Mouse (Mus musculus): ENCODE data around the gene Msi2.
A peak's percentile ranks its signal among the peaks of the same experiment; 100 is the strongest.

The Msi2 gene

DNA sequence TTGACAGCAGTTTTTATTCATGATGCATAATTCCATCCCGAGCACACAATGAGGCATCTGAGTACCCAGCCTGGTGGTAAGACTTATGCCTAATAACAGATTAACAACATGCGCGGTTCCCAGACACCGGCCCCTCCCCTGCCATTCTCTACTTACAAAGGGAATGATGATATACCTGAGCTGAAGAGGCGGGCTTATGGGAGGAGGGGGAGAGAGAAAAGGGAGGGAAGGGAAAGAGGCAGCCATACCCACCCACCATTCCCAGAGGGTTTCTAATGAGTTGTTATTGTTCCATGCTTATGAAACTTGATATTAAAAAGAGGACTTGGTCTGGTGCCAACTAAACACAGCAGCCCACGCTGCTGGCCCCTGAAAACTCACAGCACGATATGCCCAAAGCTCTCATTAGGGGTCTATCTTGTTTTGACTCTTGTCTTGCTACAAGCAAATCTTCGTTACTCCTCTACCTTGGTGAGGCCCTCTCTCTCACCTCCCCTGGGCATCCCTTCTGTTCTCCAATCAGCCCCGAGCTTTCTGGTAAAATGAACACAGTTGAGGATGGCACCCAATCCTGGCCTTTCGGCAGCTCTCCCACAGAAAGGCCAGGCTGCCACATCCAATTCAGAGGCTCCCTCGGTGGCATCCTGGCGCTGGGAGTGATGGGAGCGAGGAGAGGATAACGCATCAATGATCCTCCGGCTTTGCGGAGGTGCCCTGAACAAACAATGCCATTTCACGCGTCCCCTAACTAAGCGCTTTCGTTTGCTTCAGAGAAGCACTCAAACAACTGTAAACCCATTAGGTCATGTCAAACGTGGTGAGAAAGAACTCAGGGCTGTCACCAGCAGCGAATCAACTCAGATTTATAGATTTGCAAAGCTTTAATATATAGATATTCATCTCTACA lies 286.7 kb downstream of the Msi2 start:
- DNase-seq, result no peak

DNA sequence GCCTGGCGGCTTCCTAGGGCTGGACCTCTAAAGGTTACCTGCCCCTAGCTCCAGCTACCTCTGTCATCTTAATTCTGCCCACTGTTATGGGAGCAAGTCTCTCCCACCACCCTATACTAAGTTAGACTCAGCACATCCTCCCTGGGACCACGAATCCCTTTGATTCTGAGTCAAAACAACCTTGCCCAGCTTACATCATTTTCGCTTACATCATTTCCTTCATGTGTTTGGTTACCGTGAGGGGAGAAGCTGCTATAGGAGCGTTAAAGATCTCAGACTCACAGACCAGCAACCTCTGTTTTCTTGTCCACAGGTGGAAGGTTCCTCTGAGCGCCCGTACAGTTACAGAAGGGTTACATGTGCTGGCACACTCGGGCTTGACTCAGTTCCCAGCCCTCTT lies 288.0 kb downstream of the Msi2 start:
- no peak for DNase-seq

DNA sequence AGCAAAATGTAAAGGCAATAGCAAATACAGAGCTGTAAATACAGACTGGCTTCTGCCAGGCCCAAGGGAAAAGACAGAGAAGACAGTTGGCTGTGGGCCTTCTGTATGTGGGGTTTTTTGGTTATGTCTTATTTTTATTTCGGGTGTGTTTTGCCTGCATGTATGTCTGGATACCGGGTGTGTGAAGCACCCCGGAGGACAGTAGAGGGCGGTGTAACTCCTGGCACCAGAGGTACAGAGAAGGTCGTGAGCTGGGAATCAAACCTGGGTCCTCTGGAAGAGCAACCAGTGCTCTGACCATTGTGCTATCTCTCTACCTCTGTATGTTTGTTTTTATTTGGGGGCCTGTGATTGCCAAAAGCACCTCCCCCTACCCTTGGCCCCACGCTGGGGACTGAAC lies 288.6 kb downstream of the Msi2 start:
- DNase-seq, result no peak

DNA sequence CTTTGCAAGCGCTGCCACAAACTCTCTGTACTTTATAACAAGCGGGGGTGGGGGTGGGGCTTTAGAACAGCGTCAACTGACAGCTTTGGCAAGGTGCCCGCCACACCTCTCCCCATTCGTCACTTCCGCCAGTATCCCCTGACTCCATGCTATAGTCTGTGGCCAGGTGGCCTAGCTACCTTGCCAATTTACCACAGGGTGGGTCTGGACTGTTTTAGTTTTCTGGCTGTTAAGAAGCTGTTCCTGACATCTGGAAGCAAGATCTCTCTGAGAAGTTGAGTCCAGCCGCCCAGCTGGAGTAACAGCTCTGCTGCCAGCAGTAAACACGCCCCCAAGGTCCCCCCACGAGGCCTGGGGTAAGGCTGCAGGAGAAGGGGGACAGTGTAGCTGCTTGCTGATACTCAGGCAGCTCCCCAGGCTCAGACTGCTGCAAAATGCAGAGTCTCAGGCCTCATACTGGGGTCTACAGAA lies 292.6 kb downstream of the Msi2 start:
- no peak for DNase-seq

DNA sequence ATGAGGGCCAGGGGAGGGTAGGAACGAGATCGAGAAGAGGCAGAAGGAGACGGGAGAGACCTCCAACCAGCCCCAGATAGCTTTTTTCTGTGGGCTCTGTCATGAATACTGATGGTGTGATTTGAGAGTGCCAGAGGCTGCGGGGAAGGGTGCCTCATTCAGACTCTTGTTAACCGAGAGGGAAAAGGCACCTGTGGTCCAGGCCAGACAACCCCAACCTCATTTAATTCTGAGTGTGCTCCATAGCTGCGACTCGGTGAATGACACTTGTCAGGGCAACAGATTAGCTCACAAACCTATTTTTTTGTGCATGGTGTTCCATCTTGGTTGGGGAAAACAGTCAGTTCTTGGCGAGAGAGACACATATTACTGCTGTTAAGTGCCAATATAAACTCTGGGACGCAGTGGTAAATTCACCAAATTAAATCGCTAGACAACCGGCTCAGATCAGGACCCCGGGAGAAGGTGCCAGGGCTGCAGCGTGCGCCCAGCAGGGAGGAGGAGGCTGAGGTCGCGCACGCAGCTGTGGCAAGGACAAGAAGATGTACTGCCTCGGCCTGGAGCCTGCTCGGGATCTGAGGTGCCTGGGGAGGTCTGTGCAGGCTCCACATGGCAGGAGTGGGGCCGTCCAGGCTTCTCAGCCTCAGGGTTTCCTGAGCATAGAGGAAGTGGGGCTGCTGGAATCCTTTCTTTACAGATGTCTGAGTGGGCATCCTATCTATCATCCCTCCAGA lies 294.1 kb downstream of the Msi2 start:
- no peak for DNase-seq

DNA sequence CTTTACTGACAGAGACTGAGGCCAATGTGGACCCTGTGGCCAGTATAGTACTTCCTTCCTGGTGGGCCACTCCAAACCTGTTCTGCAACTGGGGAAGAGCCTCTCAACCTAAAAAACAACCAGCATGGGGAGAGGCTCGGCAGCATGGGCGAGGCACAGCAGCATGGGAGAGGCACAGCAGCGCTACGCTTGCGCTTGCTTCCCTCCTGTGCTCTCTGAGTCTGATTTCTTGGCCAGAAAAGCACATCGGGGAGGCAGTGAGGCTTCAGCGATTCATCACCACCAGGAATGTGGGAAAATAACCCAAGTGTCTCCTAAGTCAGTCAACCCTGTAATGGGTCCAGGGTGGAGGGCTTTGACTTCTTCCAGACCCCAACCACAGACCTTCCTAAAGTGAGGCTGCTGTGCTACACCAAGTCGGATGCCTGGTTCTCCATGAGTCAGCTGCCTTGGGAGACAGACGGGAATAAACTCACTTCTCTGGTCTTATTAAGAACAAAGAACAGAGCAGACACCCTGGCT lies 297.2 kb downstream of the Msi2 start:
- no peak for DNase-seq

DNA sequence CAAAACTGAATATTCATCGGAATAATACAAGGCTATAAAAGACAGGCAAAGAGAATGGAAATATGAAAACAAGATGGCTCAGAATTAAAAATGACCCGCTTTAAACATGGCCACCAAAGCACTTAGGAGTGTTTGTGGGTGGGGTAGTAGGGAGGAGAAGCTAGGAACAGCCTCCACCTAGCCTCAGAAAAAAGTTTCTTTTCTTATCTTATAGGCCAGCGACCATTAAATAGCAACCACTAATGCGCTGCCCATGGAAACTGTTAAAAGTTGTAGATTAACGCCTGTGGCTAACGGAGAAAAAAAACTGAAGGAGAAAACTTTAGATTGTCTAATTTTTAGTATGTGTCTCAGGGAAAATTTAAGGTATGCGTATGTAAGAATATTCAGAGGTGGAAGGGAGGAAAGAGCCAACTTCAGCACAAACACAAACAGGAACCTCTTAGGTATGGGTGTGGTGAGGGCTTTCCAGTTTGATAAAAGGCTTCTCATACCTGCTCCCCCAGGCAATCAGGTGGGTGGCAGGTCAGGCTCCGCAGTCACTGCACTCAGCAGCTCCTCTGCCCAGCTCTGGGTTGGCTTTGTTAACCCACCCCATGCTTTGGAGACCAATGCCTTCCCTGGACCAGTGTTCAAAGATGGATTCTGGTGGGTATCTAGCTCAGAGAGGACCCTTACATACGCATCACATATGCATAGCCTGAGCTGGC lies 298.5 kb downstream of the Msi2 start:
- no peak for DNase-seq

DNA sequence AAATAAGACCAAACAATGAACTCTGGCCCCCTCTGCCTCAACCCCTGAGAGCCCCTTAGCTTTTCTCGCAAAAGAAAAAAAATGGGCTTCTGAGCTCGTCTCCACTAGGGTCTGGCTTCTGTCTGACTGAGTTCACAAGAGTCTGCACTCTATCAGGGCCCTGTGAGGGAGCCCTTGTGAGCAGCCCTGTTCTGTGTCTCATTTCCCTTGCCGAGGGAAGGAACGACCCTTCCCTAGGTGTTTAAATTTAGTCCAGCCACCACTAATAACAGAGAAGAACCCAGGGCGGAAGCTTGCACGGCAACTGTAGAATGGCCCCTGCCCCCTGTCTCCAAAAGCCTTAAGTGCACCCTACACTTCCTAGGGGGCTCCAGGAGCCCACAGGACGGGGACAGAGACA lies 299.2 kb downstream of the Msi2 start:
- DNase-seq, result no peak

DNA sequence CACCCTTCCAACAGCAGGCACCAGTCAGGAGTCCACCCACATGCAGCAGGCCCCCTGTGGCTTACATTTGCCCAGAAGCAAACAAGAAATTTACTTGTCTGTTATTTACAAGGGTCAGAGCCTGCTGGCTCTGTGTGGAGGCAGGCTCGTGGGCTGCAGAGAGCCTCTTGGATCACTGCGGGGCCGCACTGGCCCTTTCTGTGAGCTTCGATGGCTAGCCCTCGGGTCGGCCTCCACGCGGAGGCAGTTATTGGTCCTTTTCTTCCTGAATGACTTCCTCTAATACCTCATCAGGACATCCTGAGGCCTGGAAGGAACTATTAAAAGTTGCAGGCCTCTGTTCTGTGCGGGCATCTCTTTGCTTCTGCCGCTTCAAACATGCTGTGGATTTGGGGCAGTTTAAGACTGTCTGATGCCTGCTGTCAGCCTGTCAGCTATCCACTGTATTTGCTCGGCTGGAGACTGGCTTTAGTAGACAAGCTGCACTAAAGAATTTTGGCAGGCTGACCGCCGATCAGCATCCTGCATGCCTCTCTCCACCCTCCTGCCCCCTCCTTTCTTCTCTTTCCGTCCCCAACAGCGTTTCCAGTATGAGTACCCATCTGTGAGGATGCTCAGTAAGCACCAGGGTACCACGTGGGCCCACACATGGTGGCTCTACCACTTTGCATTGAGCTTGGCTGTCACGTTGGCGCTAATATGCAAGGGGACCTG lies 304.0 kb downstream of the Msi2 start:
- DNase-seq, result peak; percentile 48 to 54

DNA sequence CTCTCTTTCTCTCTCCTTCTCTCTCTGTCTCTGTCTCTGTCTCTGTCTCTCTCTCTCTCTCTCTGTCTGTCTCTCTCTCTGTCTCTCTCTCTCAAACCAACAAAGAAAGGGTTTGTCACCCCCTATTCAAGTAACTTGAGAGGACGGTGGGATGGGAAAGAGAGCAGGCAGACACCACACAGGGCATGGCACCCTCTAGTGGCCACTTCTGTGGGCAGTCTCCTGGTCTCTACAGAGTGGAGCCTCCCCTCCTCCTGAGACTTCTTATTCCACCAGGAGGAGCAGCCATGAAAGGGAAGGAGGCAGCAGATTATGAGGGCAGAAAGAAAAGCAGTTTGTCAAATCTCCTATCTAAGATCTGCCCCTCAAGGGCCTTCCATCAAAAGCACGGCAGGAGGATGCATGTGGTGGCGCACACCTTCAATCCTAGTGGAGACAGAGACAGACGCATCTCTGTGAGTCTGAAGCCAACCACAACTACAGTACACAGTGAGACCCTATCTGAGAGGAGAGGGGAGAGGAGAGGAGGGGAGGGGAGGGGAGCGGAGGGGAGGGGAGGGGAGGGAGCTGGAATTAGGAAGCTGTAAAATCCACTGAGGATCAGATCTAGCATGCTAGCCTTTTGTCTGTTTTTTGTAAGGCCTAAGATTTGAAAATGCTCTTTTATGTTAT lies 305.8 kb downstream of the Msi2 start:
- peak; percentile 71 for DNase-seq

DNA sequence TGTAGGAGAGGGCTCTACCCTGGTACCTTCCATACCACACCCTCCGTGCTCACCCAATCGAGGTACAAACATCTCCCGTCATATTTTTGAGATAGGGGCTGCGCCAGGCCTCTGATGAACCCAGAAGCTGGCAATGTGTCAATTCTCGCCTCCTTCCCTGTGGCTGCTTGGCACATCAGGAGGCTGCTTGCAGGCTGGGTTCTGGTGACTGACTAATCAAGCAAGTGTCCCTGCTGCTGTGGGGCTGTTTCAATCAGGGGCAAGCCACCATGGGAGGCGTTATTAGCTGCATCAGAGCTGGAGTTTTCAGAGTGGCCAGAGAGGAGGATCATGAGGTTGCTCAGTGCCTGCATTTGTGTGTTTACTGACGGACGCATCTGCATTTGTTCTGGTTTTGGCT lies 310.0 kb downstream of the Msi2 start:
- DNase-seq, result no peak

DNA sequence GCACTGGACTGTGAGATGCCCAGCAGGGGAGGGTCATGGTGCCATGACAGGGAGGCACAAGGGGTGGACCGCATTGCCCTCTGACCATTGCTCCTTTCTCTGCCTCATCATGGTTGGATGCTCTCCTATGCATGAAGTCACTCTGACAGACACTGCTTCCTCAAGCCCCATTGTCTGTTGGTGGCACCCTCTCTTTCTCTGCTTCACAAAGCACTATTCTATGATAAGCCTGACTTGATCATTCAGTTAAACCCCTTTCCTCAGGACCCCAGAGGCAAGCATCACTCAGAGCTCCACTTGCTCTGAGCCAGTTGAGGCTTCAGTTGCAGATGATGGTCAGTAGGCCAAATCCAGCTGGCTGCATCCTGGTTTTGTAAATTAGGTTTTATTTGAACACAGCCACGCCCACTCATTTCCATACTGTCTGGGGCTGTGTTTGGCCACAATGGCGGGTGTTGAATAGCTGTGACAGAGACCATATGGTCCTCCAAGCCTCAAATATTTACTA lies 311.9 kb downstream of the Msi2 start:
- DNase-seq, result no peak

DNA sequence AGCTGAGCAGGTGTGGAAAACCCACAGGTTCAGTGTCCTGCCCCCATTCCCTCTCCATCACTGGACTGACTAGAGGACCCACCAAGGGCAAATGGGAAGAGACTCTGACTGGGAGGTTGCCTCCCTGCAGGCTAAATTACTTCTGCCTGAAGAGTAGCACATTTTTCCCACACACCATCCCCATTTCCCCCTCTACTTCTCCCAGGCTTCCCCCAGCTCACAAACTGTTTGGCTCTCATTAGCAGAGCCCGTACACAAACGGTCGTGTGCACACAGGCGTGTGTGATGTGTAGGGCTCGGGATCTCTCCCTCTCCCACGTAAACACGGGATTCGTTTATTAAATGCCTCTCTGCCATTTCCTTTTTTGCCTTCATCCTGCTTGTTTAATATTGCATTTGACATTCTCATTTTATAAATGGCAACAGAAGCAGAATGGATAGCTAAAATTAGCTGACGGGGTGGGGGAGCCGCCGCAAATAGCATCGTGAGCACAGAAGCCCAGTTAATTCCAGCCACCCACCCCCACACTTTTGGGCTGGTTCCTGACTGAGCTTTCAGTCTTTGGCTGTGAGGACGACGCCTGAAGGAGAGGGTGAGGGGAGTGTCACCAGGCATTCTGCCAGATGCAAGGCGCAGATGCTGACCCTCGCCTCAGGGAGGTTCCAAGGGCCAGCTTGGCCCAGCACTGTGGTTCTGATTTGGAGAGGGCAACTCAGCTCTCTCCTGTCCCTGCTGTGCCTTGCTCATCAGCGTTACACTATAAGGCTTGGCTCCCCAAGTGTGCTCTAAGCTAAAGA lies 313.3 kb downstream of the Msi2 start:
- DNase-seq, result peak; percentile 48 to 56

DNA sequence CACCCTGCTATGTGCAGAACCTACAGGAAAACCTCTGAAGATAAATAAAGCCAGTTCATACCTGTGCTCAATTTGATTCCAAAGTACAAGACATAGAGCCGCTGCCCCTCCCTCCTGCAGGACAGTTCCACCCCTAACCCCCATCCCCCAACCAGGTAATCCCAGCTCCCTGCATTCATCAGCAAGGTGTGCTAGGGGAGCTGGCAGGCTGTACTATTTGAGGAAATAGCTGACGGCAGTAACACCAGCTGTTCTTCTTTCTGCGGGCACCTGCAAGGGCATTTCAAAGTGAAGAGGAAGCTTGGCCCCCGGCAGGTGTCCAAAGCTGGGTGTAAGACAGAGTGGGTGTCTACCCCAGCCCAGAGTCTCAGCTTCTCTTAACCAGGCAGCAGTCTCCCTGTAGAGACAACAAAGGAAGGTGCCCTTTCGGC lies 314.1 kb downstream of the Msi2 start:
- no peak for DNase-seq

DNA sequence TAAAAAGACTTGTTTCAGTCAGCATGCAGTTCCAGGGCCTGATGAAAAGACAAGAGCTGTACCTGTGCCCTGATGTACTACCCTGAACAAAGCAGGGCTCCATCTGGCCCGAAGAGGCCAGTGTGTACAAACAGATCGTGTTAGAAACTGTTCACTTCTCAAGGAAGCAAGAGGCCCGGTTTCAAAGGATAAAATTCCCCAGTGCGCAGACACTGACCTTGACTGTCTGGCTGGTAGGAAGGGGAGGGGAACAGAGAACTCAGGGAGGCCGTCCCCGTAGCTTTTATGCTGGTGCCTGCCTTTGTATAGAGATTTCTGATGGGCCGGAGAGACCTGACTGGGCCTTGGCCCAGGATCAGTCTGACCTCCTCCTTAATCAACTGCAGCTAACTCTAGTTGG lies 316.0 kb downstream of the Msi2 start:
- no peak for DNase-seq

DNA sequence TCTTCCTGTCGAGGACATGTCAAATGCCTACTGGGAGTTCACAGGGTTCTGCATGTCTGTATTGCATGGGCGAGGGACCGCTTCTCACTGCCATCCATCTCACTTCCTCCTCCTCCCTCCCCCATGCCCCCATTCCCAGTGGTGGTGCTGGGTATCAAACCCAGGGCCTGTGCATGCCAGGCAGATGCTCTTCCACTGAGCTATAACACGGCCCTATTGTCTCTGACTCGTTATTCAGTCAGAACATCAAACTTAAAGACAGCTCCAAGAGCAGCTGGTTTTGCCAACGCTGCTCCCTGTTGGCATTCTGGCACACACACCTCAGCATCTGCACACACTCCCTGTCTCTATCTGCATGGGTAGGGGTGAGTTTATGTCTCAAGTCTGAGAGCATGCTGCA lies 317.0 kb downstream of the Msi2 start:
- DNase-seq, result no peak

DNA sequence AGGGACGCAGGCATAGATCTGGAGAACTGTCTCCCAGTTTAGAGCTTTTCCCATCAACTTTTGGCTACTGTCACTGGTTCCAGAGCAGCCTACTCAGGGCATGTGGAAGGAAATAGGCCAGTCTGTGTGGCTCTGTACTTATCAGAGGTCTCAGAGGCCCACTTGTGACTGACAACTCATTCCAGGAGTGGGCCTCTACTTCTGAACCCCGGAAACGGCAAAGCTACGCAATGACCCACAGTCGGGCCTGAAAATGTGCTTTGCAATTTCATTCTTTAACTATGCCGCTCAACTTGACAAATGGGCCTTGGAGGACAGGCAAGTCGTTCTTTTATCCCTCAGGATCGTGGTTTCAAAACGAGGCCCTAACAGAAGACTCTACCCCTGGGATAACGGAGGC lies 317.4 kb downstream of the Msi2 start:
- no peak for DNase-seq

DNA sequence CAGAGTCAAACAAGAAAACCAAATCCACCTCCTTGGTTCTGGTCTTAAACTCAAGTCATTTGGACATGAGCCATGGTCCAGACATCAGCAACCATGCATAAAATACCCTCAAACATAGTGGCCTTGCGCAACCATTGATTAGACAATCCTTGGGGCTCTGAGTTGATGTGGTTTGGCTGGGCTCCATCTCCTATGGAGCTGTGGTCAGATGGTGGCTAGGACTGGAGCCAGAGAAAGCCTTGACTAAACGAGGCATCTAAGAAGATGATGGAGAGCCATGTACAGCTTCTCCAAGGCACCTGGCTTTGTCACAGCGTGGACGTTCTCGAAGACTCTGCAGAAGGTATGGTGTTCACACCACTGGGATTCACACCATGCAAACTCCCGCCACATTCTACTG lies 318.1 kb downstream of the Msi2 start:
- DNase-seq, result peak; percentile 52 to 69

DNA sequence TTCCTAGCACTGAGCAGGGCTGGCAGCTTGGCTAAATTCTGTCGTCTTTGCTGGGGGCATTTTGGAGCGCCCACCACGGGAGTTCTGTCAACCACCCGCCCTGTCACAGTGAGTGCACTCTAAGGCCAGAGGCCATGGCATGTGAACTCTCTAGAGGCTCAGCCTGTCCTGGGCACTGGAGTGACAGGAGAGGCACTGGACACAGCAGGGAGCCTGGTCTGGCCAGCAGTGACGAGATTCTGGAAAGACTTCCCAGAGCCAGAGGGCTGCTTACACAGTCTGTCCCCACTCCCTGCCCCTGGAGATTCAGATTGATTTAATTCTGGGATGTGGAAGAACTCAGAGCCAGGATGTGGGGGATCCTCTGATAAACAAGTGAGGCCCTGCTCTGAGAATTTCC lies 318.9 kb downstream of the Msi2 start:
- DNase-seq, result no peak

DNA sequence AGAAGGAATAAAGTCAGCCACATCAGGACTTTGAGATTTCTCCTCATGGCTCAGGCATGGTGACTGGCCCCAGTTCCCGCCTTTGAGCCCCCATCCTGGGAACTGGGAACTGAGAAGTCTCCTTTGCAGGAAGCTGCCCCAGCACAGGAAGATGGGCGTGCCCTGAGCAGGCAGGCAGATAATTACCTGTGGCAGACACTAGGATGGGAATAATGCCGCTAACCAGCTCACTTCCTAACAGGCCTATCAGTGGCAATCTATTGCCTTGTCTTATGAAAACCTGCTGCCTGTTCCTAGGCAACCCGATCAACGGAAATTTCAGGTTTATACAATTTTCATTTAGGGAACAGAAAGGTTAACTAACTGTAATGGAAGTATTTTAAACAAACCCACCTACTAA lies 319.3 kb downstream of the Msi2 start:
- DNase-seq, result no peak

Measured in cerebellum, postnatal 36 days (tissue).